Mouse (Mus musculus): ENCODE measurements around the gene Olfr20. TPM values are rescaled to one million over a fixed set of nuclear protein-coding genes. Genes with fewer than 3 reads are reported as not detected.
"Not testable (repeated sequence)": the region's sequence is repeated elsewhere in the genome, so short reads cannot be mapped to it uniquely, and the experiment has no call there.

Gene Olfr20
- total and polyA plus RNA-seq, 3 experiments: not detected

DNA sequence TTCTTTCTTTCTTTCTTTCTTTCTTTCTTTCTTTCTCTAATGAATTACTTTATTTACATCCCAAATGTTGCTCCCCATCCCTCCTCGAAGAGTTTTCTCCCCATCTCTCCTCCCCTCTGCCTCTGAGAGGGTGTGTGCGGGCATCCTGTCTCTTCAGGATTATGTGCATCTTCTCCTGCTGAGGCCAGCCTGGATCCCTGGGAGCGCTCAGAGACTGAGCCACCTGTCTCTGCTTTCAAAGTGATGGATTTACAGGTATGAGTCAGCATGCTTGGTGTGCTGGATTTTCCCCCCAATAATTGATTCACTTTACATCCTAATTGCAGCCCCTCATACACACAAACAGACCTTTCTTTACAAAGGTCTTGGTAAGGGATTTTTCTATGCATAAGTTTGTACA, 34.6 kb upstream of the Olfr20 start:
- TF ChIP-seq HCFC1 (IDR thresholded peaks at IDR 0.05; ENCODE audit: low read depth, low read length) (no peak), ELF1 (IDR thresholded peaks at IDR 0.05; ENCODE audit: low read depth, low read length) (no peak), NELFE (IDR thresholded peaks at IDR 0.05; ENCODE audit: low read depth, low read length) (no peak), MAZ (IDR thresholded peaks at IDR 0.05; ENCODE audit: low read depth, low read length) (no peak), TCF12 (IDR thresholded peaks at IDR 0.05; ENCODE audit: low read depth, low read length) (no peak), KAT2A (IDR thresholded peaks at IDR 0.05; ENCODE audit: insufficient replicate concordance, low read length) (no peak), ZNF384 (IDR thresholded peaks at IDR 0.05; ENCODE audit: low read depth, low read length) (no peak), JUND (conservative IDR thresholded peaks at IDR 0.05; ENCODE audit: low read depth, low read length) (no peak), JUN (IDR thresholded peaks at IDR 0.05; ENCODE audit: insufficient read depth, low read depth, low read length) (no peak), USF1 (IDR thresholded peaks at IDR 0.05; ENCODE audit: low read depth, low read length) (no peak), EP300 (IDR thresholded peaks at IDR 0.05; ENCODE audit: low read length) (no peak), CHD1 (IDR thresholded peaks at IDR 0.05; ENCODE audit: low read depth, low read length) (no peak), ZKSCAN1 (IDR thresholded peaks at IDR 0.05; ENCODE audit: borderline replicate concordance, low read depth, low read length) (no peak), GABPA (IDR thresholded peaks at IDR 0.05; ENCODE audit: insufficient replicate concordance, low read depth, low read length) (no peak), IRF4 (IDR thresholded peaks at IDR 0.05; ENCODE audit: low read depth, low read length) (no peak), RCOR1 (conservative IDR thresholded peaks at IDR 0.05; ENCODE audit: low read depth, low read length) (no peak), POLR2A (IDR thresholded peaks at IDR 0.05; ENCODE audit: low read depth, low read length) (no peak), SMC3 (IDR thresholded peaks at IDR 0.05; ENCODE audit: low read depth, low read length) (no peak)
- Histone ChIP-seq H3K9me3 (replicated peaks; ENCODE audit: low read length) (no peaks in the 10 kb centered on the region), H3K79me2 (replicated peaks; ENCODE audit: control insufficient read depth, extremely low read depth, insufficient read depth, poor library complexity, severe bottlenecking) (no peaks in the 10 kb centered on the region), H3K4me2 (ENCODE audit: insufficient read depth, low read depth, poor library complexity, severe bottlenecking) (no peak overlapping the region), H3K4me3 (replicated peaks in 1 of 3; ENCODE audit: low read depth in 2 of 3, low read length in 2 of 3, poor library complexity in 1 of 3) (no peak overlapping the region), H3K4me1 (ENCODE audit: control insufficient read depth in 1 of 2, insufficient read depth in 2 of 2) (no peaks in the 10 kb centered on the region), H3K36me3 (replicated peaks in 1 of 2; ENCODE audit: control insufficient read depth in 1 of 2, insufficient read depth in 1 of 2, low read length in 1 of 2) (no peaks in the 10 kb centered on the region), H3K27ac (ENCODE audit: insufficient read depth, low read depth) (no peak overlapping the region), H3K27me3 (replicated peaks) (peaks cover 67% of the 10 kb centered on the region), H3K9ac (ENCODE audit: insufficient read depth, low read depth) (no peak overlapping the region)
- in situ Hi-C loops (cut with MboI; ENCODE audit: low pct_ligation_motif_present, low pct_unique_long_range_greater_than_20kb, low sequenced_read_pairs): no loop called here
- dilution Hi-C loops (cut with MboI; ENCODE audit: extremely low pct_ligation_motif_present, extremely low pct_unique_long_range_greater_than_20kb, low sequenced_read_pairs): no loop called here
- no peak for DNase-seq (ENCODE audit: extremely low read depth)

DNA sequence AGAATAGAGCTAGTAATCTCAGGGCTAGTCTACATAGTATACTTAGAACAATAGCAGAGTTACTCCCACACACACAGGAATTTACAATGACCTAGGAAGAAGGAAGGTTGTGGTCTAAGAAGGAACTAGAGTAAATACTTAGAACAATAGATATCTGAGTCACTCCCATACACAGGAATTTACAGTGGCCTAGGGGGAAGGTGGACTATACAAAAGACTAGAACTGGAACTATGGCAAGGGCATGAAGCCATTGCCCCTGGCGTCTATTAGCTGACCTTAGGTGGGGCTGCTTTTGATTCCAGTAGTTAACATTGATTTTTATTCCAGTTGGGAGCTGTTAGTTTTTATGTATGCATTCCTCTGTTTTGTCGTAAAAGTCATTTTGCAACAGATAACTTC, 32.0 kb upstream of the Olfr20 start:
- H3K4me3 ChIP-seq (replicated peaks in 1 of 3; ENCODE audit: low read depth in 2 of 3, low read length in 2 of 3, poor library complexity in 1 of 3); H3K36me3 ChIP-seq (replicated peaks in 1 of 2; ENCODE audit: control insufficient read depth in 1 of 2, insufficient read depth in 1 of 2, low read length in 1 of 2); H3K4me1 ChIP-seq (ENCODE audit: control insufficient read depth in 1 of 2, insufficient read depth in 2 of 2); in situ Hi-C loops (cut with MboI; ENCODE audit: low pct_ligation_motif_present, low pct_unique_long_range_greater_than_20kb, low sequenced_read_pairs); H3K79me2 ChIP-seq (replicated peaks; ENCODE audit: control insufficient read depth, extremely low read depth, insufficient read depth, poor library complexity, severe bottlenecking); H3K4me2 ChIP-seq (ENCODE audit: insufficient read depth, low read depth, poor library complexity, severe bottlenecking); DNase-seq (ENCODE audit: extremely low read depth); H3K27ac ChIP-seq (ENCODE audit: insufficient read depth, low read depth); dilution Hi-C loops (cut with MboI; ENCODE audit: extremely low pct_ligation_motif_present, extremely low pct_unique_long_range_greater_than_20kb, low sequenced_read_pairs); H3K9me3 ChIP-seq (replicated peaks; ENCODE audit: low read length); H3K9ac ChIP-seq (ENCODE audit: insufficient read depth, low read depth): not testable (repeated sequence)
- peaks cover 61% of the 10 kb centered on the region for H3K27me3 ChIP-seq (replicated peaks)

DNA sequence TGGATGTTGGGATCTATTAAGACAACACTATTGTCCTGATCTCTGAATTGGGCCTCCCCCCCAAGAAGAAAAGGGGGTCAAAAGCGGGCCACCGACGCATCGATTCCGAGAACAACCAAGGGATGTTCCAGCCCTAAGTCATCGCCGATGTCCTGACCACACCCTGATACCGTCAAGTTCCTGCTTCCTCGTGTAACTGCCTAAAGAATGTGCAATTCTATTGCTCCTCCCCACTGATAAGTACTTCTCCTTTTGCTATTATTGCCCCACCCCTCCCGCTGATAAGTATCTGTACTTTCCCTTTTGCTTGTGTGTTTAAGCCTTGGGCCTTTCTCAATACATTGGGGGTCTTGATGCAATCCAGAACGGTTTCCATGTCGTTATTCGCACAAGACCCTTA, 29.5 kb upstream of the Olfr20 start:
- H3K27ac ChIP-seq (ENCODE audit: insufficient read depth, low read depth); in situ Hi-C loops (cut with MboI; ENCODE audit: low pct_ligation_motif_present, low pct_unique_long_range_greater_than_20kb, low sequenced_read_pairs): not testable (repeated sequence)

More for the DNA sequence above, 29.5 kb upstream of the Olfr20 start:
- H3K79me2 ChIP-seq (replicated peaks; ENCODE audit: control insufficient read depth, extremely low read depth, insufficient read depth, poor library complexity, severe bottlenecking); H3K9me3 ChIP-seq (replicated peaks; ENCODE audit: low read length); dilution Hi-C loops (cut with MboI; ENCODE audit: extremely low pct_ligation_motif_present, extremely low pct_unique_long_range_greater_than_20kb, low sequenced_read_pairs); H3K4me2 ChIP-seq (ENCODE audit: insufficient read depth, low read depth, poor library complexity, severe bottlenecking); H3K36me3 ChIP-seq (replicated peaks in 1 of 2; ENCODE audit: control insufficient read depth in 1 of 2, insufficient read depth in 1 of 2, low read length in 1 of 2); DNase-seq (ENCODE audit: extremely low read depth); H3K9ac ChIP-seq (ENCODE audit: insufficient read depth, low read depth); H3K4me3 ChIP-seq (replicated peaks in 1 of 3; ENCODE audit: low read depth in 2 of 3, low read length in 2 of 3, poor library complexity in 1 of 3); H3K4me1 ChIP-seq (ENCODE audit: control insufficient read depth in 1 of 2, insufficient read depth in 2 of 2): not testable (repeated sequence)
- H3K27me3 ChIP-seq (replicated peaks): peaks cover 59% of the 10 kb centered on the region

Data from CH12.LX (cell line).